Comparison of ENCODE assay signal across 8 mouse cellular contexts in the genomic region with DNA sequence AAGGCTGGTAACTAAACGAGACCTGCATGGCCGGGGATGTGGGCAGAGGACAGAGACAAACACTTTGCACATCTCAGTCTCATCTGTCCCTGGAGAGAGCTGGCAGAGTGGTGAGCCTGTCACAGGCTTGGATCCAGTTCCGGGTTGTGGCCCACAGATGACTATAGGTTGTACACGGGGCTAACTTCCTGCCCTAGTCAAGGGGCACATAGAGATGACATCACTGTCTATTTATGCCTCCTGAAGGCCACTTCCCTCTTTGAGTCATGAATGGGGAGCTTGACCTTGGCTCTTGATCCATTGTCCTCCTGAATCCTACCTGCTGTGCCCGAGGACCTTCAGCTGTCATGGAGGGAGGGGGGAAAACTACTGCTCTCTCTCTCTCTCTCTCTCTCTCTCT. TPM values are rescaled to one million over a fixed set of nuclear protein-coding genes. Genes with fewer than 3 reads are reported as not detected.
DNase-seq lines count a peak whose midpoint lies in the region; ATAC-seq and TF ChIP-seq lines count a peak whose summit lies in the region.
"Had no signal": no experiment of that assay in that cellular context is flagged by ENCODE, and none has a peak within 500 bp of the region (broad histone marks: within the 10 kb centered on the region; RNA-seq: fewer than 3 reads in every experiment).

No protein-coding gene starts in this region.

- no peak overlapping the region for H3K27ac ChIP-seq in lung, embryonic 14.5 days (ENCODE audit: low read depth)
- H3K27ac ChIP-seq in limb, embryonic 10.5 days, result no peak overlapping the region
- H3K27ac ChIP-seq: hindbrain, embryonic 12.5 days had no signal

- no peaks in the 10 kb centered on the region for H3K36me3 ChIP-seq in lung, embryonic 14.5 days (ENCODE audit: insufficient read depth)
- H3K36me3 ChIP-seq in limb, embryonic 10.5 days, result peaks cover 13% of the 10 kb centered on the region
- H3K36me3 ChIP-seq: hindbrain, embryonic 12.5 days had no signal

- no peak overlapping the region for H3K4me3 ChIP-seq in lung, embryonic 14.5 days (ENCODE audit: low read depth, low read length)
- no peak overlapping the region for H3K4me3 ChIP-seq in lung, adult 2 months (replicated peaks; ENCODE audit: extremely low read depth, low read depth, low read length)
- H3K4me3 ChIP-seq in limb, embryonic 10.5 days, result no peak overlapping the region
- H3K4me3 ChIP-seq: hindbrain, embryonic 12.5 days had no signal

- H3K27me3 ChIP-seq in lung, embryonic 14.5 days (ENCODE audit: insufficient read depth, low read length), result no peaks in the 10 kb centered on the region
- H3K27me3 ChIP-seq in limb, embryonic 10.5 days (ENCODE audit: low read depth, poor library complexity, severe bottlenecking), result no peaks in the 10 kb centered on the region
- H3K27me3 ChIP-seq: hindbrain, embryonic 12.5 days had no signal

- TF ChIP-seq CTCF in lung, embryonic 14.5 days (IDR thresholded peaks at IDR 0.05; ENCODE audit: low read depth), result no peak
- no peak for TF ChIP-seq CTCF in lung, adult 2 months (IDR thresholded peaks at IDR 0.05; ENCODE audit: insufficient read depth, low read length)

- TF ChIP-seq POLR2A in lung, adult 2 months (IDR thresholded peaks at IDR 0.05; ENCODE audit: borderline replicate concordance, extremely low read depth, low read depth, low read length), result no peak

- ATAC-seq in lung, embryonic 14.5 days (ENCODE audit: insufficient read depth), result no peak

- H3K9ac ChIP-seq in lung, embryonic 14.5 days, result no peak overlapping the region
- H3K9ac ChIP-seq: hindbrain, embryonic 12.5 days had no signal

- 40% methylated on average over 5 of the region's 5 CpGs for WGBS in lung, embryonic 14.5 days
- 16% methylated on average over 5 of the region's 5 CpGs for WGBS in lung, adult 2 months
- 79% methylated on average over 5 of the region's 5 CpGs for WGBS in limb, embryonic 10.5 days

- DNase-seq in lung, embryonic 14.5 days, result peak; percentile 45
- no peak for DNase-seq in lung, adult 2 months
- DNase-seq in adrenal gland, postnatal 10 days, result peak; percentile 59
- DNase-seq in induced T-regulatory cell, adult 2 months (ENCODE audit: low read depth), result peak; percentile 61
- peak; percentile 37 for DNase-seq in retina, embryonic 14.5 days (ENCODE audit: low spot score)
- no peak for DNase-seq in right cerebral cortex, postnatal 14 days
- no peak for DNase-seq in limb, embryonic 10.5 days (ENCODE audit: low spot score)

- peaks cover 46% of the 10 kb centered on the region for H3K4me1 ChIP-seq in lung, embryonic 14.5 days (ENCODE audit: insufficient read depth)
- peaks cover 74% of the 10 kb centered on the region for H3K4me1 ChIP-seq in lung, adult 2 months (ENCODE audit: control insufficient read depth, insufficient read depth, low read length)
- peaks cover 92% of the 10 kb centered on the region for H3K4me1 ChIP-seq in limb, embryonic 10.5 days

- H3K4me2 ChIP-seq in lung, embryonic 14.5 days, result no peak overlapping the region
- H3K4me2 ChIP-seq: hindbrain, embryonic 12.5 days had no signal

- no peaks in the 10 kb centered on the region for H3K9me3 ChIP-seq in lung, embryonic 14.5 days (ENCODE audit: low read depth, low read length)
- no peaks in the 10 kb centered on the region for H3K9me3 ChIP-seq in limb, embryonic 10.5 days (replicated peaks)
- H3K9me3 ChIP-seq: hindbrain, embryonic 12.5 days had no signal

RNA-seq across cellular contexts. Expression of a gene that starts 25.1 kb away (rescaled TPM):
- 33.5 TPM in 2 replicates for polyA plus RNA-seq in lung, embryonic 14.5 days (2014; fragmentation: Nextera tagmentation; extraction: Ambion mirVana)
- 51.6 and 52.6 TPM in 2 replicates for polyA plus RNA-seq in lung, adult 2 months (2012; rRNA removed)
- total RNA-seq in adrenal gland, postnatal 10 days (2021), result 10 to 100 TPM; 63.8 to 73.3 TPM
- polyA plus RNA-seq in limb, embryonic 10.5 days (2016; fragmentation: Nextera tagmentation; extraction: Ambion mirVana), result 43.8 and 55.5 TPM in 2 replicates

Comparison
In these comparisons a context has a peak if more than half of its experiments do, and no peak if none do; other contexts are left out.
1. DNase-seq: peak in lung, embryonic 14.5 days (single experiment), adrenal gland, postnatal 10 days (single experiment), induced T-regulatory cell, adult 2 months (single experiment) and retina, embryonic 14.5 days (single experiment); none in lung, adult 2 months (single experiment), right cerebral cortex, postnatal 14 days (single experiment) and limb, embryonic 10.5 days (single experiment).